Mouse (Mus musculus): ENCODE data around the gene Arl1.
"Not testable (repeated sequence)": the region's sequence is repeated elsewhere in the genome, so short reads cannot be mapped to it uniquely, and the experiment has no call there.

Gene Arl1

DNA sequence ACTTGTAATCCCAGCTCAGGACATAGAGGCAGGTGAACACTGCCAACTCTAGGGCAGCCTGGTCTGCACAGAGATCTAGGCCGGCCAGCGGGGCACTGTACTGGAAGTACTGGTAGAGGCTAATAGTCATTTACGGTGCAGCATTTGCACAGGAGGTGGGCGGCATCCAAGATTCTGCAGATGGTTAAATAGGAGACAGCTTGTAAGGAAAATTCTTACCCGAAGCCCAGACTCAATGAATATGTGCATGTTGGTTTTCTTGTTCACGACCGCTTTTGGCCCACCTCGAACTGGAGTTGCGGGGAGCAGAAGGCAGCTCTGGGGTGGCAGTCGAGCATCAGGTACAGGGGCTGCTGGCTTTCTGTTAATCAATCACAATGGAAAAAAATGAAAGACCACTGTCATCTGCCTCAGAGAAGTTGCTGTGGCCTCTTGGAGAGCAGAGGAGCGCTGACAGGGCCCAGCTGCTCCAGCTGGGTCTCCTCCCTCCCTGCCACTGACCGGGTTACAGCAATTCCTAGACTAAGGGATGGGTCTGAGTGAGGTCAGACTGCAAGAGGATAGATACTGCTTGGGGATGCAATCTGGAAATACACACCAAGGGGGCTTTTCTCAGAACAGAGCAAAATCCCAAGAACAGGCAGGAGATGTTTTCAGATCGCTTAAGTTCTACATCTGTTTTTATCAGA is 31.0 kb downstream of the Arl1 start:
- DNase-seq (ENCODE audit: low spot score in 2 of 2), result no peak

DNA sequence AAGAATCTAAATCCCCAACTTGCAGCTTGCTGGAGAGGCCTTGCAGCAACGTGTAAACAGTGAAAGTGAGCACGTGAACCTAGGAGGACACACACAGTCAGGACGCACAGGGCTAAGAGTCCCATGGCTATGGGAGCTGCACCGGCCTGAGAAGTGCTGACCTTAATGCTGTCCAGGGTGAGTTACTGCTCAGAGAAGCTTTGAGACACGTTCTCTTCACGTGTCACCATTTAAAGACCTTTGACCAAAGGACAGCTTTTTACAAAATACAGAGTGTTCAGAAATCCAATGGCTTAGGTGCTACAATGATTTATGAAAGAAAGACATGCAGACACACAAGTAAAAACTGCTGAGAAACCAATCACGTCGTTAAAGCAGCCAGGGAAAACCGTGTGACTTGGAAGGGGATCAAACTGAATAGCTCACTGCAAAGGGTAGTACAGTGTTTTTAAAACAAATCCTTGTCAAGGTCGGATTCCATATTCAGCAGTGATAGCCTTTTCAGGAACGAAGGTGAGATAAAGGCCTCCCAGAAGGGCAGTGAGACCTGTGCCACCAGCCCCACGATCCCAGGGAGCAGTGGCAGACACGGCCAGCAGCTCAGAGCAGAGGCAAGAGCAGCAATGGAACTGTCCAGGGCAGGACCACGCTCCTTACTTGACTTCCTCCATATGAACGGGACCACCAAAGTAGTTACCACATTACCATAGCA is 34.9 kb downstream of the Arl1 start:
- no peak for DNase-seq (ENCODE audit: low spot score in 2 of 2)

DNA sequence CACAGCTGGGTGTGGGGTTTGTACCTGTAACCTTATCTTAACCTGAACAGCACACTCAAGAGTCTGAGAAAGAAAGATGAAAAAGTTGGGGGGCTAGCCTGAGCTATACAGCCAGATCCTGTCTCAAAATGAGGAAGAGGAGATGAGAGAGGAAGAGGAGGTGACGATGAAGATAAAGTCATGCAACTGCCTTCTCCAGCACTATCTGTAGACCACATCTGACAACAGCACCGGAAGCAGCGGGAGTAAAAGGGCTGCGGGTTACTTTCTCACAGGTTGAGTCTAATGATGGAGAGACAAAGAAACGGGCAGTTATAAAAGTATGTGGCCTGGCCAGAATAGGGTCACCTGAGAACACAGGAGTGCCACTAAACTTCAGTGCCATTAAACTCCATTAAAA is 38.3 kb downstream of the Arl1 start:
- DNase-seq (ENCODE audit: low spot score in 2 of 2), result no peak

DNA sequence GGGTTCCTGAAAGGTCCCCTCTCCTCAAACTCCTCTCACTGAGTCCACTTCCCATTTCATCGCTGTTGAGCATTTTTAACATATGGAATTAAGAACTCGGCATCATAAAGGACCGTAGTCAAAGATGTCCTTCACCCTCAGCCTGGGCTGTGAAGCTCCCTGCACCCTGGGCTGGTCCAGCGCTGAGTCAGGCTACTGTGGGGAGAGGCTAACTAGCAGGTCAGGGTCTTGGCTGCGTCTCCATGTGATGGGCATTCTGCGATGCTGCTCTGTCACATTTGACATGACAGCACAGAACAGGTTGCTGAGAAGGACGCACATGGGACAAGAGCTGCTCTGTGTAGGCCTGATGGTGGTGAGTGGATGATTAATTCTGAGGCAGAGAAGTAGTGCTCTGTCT is 39.0 kb downstream of the Arl1 start:
- DNase-seq (ENCODE audit: low spot score in 2 of 2), result no peak

DNA sequence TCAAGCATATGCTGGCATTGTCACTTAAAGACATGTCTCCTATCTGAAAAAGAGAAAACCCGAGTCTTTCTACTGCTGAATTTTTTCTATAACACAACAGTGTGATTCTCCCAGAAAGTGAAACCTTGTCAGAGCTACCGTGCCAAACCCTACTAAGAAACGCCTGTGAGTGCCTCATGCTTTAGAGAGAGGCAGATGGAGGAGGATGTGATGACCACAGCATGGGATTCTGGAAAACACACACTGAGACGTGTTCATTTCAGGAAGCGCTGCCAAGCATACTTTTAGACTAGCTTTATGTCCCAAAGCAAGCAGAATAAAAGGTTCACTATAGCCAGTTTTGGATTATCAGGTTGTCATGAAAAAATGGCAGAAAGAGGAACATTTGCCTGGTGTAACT is 42.3 kb downstream of the Arl1 start:
- not testable (repeated sequence) for DNase-seq (ENCODE audit: low spot score in 2 of 2)

DNA sequence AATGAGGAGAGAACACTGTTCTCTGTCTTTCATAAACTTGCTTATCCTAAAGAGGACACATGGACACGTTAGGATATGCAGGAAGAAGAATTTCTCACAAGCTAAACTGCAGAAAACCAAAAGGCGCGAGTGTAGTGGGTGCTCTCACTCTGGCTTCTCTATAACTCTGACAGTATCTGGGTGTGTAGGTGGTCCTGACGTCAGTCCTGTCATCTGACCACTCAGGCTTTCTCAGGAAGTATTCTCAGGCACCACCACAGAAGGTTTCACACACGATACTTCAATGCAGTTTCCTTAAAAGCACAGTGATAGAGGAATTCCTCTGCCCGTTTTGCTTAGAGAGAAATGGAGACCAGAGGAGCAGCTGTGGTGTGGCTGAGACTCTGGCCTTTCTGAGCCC is 45.5 kb downstream of the Arl1 start:
- peak; percentile 9 to 73 for DNase-seq (ENCODE audit: low spot score in 2 of 2)

DNA sequence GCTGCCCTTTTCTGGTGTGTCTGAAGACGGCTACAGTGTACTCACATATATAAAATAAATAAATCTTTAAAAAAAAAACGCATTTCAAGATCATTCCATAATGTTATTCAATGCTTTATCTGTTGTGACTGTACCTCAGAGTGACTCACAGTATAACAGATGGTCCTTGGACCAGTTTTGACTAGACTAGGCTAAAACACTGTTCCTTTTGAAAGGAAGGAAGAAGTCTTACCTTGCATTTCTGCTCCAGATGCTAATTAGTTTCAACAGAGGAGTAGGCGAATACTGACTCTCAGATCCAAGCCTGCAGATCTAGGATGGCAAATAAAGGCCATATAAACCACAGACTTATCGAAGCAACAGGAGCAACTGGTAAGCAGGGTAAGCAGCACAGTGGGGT is 50.1 kb downstream of the Arl1 start:
- no peak for DNase-seq (ENCODE audit: low spot score in 2 of 2)

DNA sequence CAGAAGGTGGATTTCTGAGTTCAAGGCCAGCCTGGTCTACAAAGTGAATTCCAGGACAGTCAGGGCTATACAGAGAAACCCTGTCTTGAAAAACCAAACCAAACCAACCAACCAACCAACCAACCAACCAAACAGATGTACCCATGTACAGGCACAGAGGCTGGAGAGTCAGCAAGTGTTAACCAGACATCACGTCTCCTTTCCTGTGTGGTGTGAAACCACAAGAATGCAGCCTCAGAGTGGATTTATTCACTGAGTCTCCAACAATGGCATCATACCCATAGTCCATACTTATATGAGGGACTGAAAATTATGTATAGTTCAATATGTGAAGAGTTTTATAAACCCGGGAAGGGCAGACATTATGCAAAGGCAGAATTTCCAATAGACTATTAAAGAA is 52.5 kb downstream of the Arl1 start:
- not testable (repeated sequence) for DNase-seq (ENCODE audit: low spot score in 2 of 2)

DNA sequence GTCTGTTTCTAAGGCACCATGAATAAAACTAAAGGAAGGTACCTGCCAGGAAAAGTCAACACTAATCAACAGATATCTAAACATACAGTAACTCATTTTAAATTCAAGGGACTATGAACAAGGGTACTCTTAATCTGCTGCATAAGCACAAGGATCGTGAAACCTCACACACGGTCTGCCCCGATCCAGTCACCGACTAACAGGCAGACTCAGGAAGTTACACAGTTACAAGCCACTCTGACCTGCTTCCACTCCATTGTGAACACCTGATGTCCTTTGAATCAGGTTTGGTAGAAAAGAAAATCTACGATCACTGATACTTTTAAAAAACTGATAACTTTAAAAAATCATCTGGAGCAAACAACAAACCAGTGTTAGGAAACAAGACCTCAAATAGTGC is 53.3 kb downstream of the Arl1 start:
- DNase-seq (ENCODE audit: low spot score in 2 of 2), result no peak

DNA sequence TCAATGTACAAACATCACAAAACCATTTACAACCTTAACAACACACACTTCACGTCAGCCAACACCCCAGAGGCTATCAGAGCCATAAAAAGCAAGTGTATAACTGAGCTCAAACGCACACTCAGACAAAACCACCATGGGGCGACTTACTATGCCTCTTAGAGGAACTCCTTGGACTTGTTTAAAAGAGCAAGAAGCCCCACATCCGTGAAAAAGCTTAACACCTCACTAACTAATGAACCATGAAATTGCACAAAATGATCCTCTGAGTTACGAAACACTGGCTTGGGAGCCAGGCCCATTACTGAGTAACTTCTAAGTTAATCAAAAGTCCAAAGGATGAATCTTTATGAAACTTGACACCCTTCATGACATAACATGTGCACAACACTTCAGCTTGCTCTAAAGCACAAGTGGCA is 53.9 kb downstream of the Arl1 start:
- DNase-seq (ENCODE audit: low spot score in 2 of 2), result no peak

DNA sequence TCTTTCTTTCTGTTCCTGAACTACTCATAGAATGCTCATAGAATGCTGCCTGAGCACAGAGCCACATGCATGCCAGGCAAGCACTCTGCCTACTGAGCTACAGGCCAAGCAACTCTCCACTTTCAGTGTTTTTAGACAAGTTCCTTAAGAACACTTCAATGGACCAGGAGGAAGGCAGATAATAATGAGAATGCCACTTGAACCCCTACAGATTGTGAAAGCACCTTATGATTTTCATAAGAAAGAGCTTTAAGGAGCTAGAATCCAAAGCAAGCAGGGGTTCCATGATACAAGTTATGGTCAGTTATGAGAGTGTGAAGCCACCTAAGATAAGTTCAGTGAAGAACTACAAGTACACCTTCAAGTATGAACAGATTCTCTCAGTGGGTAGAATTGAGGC is 63.0 kb downstream of the Arl1 start:
- no peak for DNase-seq (ENCODE audit: low spot score in 2 of 2)
